Mouse (Mus musculus) ovary, postnatal 36 days (tissue): ENCODE data around the gene Cd2.

ENCODE experiments used
- DNase-seq: peaks from one replicate; pipeline ENCODE4 v3.0.0; 2022; ENCODE audit warnings: low spot score, mixed read lengths

Gene Cd2

GRCm38 (mm10) chr3:101274794-101275193 lies 12.9 kb downstream of the Cd2 start:
- no peak for DNase-seq

GRCm38 (mm10) chr3:101274041-101274770 lies 13.5 kb downstream of the Cd2 start:
- no peak for DNase-seq

- DNase-seq: no peak
Observed at GRCm38 (mm10) chr3:101272166-101272565, 15.6 kb downstream of the Cd2 start.

GRCm38 (mm10) chr3:101270833-101271232 lies 16.9 kb downstream of the Cd2 start:
- DNase-seq: no peak

GRCm38 (mm10) chr3:101268361-101268760 lies 19.4 kb downstream of the Cd2 start:
- DNase-seq: no peak

- DNase-seq: no peak
Observed at GRCm38 (mm10) chr3:101265561-101266091, 22.1 kb downstream of the Cd2 start.

- no peak for DNase-seq
Observed at GRCm38 (mm10) chr3:101258976-101259375, 28.8 kb downstream of the Cd2 start.

- DNase-seq: no peak
Observed at GRCm38 (mm10) chr3:101256090-101256489, 31.6 kb downstream of the Cd2 start.

GRCm38 (mm10) chr3:101252141-101252540 lies 35.6 kb downstream of the Cd2 start:
- no peak for DNase-seq

GRCm38 (mm10) chr3:101249846-101250245 lies 37.9 kb downstream of the Cd2 start:
- no peak for DNase-seq

- DNase-seq: no peak
Observed at GRCm38 (mm10) chr3:101245212-101245611, 42.5 kb downstream of the Cd2 start.

- no peak for DNase-seq
Observed at GRCm38 (mm10) chr3:101243002-101243401, 44.7 kb downstream of the Cd2 start.

GRCm38 (mm10) chr3:101241866-101242265 lies 45.9 kb downstream of the Cd2 start:
- no peak for DNase-seq

- no peak for DNase-seq
Observed at GRCm38 (mm10) chr3:101240859-101241258, 46.9 kb downstream of the Cd2 start.

- DNase-seq: no peak
Observed at GRCm38 (mm10) chr3:101239236-101239635, 48.5 kb downstream of the Cd2 start.

GRCm38 (mm10) chr3:101238695-101239094 lies 49.0 kb downstream of the Cd2 start:
- no peak for DNase-seq

GRCm38 (mm10) chr3:101236995-101237808 lies 50.5 kb downstream of the Cd2 start:
- DNase-seq: no peak

GRCm38 (mm10) chr3:101236261-101236660 lies 51.5 kb downstream of the Cd2 start:
- DNase-seq: no peak

GRCm38 (mm10) chr3:101235321-101235720 lies 52.4 kb downstream of the Cd2 start:
- no peak for DNase-seq

GRCm38 (mm10) chr3:101233424-101233823 lies 54.3 kb downstream of the Cd2 start:
- DNase-seq: no peak

- no peak for DNase-seq
Observed at GRCm38 (mm10) chr3:101232570-101232969, 55.2 kb downstream of the Cd2 start.

- DNase-seq: no peak
Observed at GRCm38 (mm10) chr3:101230201-101230600, 57.5 kb downstream of the Cd2 start.

- no peak for DNase-seq
Observed at GRCm38 (mm10) chr3:101229551-101229930, 58.2 kb downstream of the Cd2 start.
